Mouse (Mus musculus): ENCODE data around the gene Ank3. TPM values are rescaled to one million over a fixed set of nuclear protein-coding genes. Genes with fewer than 3 reads are reported as not detected.

The Ank3 gene
- polyA plus RNA-seq, 1 experiment from 2014 or later = 60.0 TPM

DNA sequence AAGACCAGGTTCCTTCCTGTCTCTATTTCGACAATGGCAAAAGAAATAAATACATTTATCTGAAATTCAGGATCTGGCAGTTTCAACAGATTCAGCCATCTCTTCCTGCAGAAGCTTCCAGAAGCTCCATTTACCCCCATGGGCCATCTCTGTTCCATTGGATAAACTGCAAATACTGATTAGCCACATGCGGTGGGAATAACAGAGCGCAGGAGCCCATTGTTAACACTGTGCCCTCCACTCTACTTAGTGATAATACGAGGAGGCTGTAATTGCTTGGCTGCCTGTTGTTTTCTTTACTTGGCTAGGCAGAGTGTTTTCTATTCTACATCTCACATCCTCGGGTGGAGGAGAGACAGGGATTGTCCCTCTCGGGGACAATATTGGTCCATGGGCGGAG lies 174.5 kb downstream of the Ank3 start:
- DNase-seq (ENCODE audit: low spot score) (peak; percentile 42), ATAC-seq (no peak)
- Histone ChIP-seq H3K4me1 (ENCODE audit: control insufficient read depth, insufficient read depth, low read length) (peaks cover 39% of the 10 kb centered on the region), H3K4me2 (ENCODE audit: low read length) (0 out of 2 replicates have a peak overlapping the region, but pooled peaks have one; percentile 47), H3K9ac (ENCODE audit: low read length) (no peak overlapping the region), H3K4me3 (ENCODE audit: low read depth, low read length) (no peak overlapping the region), H3K27ac (ENCODE audit: low read depth, low read length) (no peak overlapping the region), H3K36me3 (ENCODE audit: control insufficient read depth, insufficient read depth, low read length) (no peaks in the 10 kb centered on the region), H3K27me3 (replicated peaks; ENCODE audit: control insufficient read depth, insufficient read depth, low read length) (no peaks in the 10 kb centered on the region), H3K9me3 (replicated peaks; ENCODE audit: control insufficient read depth, low read length) (no peaks in the 10 kb centered on the region)
- WGBS = 16% methylated on average over 7 of the region's 7 CpGs

DNA sequence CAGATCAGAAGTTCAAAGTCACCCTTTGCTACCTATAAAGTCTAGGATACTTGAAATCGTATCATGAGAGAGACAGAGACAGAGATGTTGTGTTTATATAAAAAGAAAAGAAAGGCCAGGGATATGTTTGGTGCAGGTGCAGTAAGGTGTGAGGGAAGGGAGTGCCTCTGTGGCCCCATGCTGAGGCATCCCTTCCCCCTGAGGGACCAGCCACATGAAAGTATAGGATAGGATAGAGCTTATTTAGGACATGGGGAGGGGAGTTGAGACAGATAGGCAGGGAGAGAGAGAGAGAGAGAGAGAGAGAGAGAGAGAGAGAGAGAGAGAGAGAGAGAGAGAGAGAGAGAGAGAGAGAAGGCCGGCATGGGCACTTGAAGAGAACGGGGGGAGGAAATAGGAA lies 175.2 kb downstream of the Ank3 start:
- H3K4me1 ChIP-seq (ENCODE audit: control insufficient read depth, insufficient read depth, low read length) = peaks cover 39% of the 10 kb centered on the region
- no peak for ATAC-seq
- WGBS = 9% methylated on average over 3 of the region's 3 CpGs
- no peak for DNase-seq (ENCODE audit: low spot score)
- H3K4me2 ChIP-seq (ENCODE audit: low read length) = peak overlapping the region; percentile 38
- peak overlapping the region; percentile 0; the same call in 1 of the 2 replicates for H3K27ac ChIP-seq (ENCODE audit: low read depth, low read length)
- no peak overlapping the region for H3K4me3 ChIP-seq (ENCODE audit: low read depth, low read length)
- no peaks in the 10 kb centered on the region for H3K27me3 ChIP-seq (replicated peaks; ENCODE audit: control insufficient read depth, insufficient read depth, low read length)
- no peaks in the 10 kb centered on the region for H3K9me3 ChIP-seq (replicated peaks; ENCODE audit: control insufficient read depth, low read length)
- H3K9ac ChIP-seq (ENCODE audit: low read length) = no peak overlapping the region
- H3K36me3 ChIP-seq (ENCODE audit: control insufficient read depth, insufficient read depth, low read length) = no peaks in the 10 kb centered on the region

DNA sequence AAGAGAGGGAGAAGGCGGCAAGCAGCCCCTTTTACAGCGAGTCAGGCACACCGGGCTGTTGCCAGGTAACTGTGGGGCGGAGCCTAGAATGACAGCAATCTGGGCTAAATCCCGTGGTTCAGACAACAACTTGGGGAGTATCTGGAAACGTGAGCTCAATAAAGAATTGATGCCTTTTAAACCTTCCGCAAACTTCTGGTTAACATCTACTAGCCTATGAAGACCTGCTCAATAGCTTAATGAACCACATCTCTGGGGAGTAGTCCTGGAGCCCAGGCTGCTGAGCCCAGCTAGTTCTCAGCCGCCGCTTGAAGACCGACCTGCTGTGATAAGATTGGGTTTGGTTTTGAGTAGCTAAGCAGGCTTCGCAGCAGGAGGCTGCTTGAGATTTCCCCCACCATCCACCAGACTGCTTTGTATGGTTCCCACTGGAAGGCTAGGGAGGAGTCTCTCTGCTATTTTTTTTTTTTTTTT lies 175.7 kb downstream of the Ank3 start:
- H3K4me1 ChIP-seq (ENCODE audit: control insufficient read depth, insufficient read depth, low read length) = peaks cover 39% of the 10 kb centered on the region
- H3K36me3 ChIP-seq (ENCODE audit: control insufficient read depth, insufficient read depth, low read length) = no peaks in the 10 kb centered on the region
- ATAC-seq (peak; percentile 61; the same call in 1 of the 2 replicates), DNase-seq (ENCODE audit: low spot score) (peak; percentile 74)
- WGBS = 3% methylated on average over 11 of the region's 11 CpGs
- no peak overlapping the region for H3K4me3 ChIP-seq (ENCODE audit: low read depth, low read length)
- peak overlapping the region; percentile 0; the same call in 1 of the 2 replicates for H3K27ac ChIP-seq (ENCODE audit: low read depth, low read length)
- H3K9me3 ChIP-seq (replicated peaks; ENCODE audit: control insufficient read depth, low read length) = no peaks in the 10 kb centered on the region
- no peak overlapping the region; the same call in 1 of the 2 replicates for H3K9ac ChIP-seq (ENCODE audit: low read length)
- peak overlapping the region; percentile 38 for H3K4me2 ChIP-seq (ENCODE audit: low read length)
- H3K27me3 ChIP-seq (replicated peaks; ENCODE audit: control insufficient read depth, insufficient read depth, low read length) = no peaks in the 10 kb centered on the region

DNA sequence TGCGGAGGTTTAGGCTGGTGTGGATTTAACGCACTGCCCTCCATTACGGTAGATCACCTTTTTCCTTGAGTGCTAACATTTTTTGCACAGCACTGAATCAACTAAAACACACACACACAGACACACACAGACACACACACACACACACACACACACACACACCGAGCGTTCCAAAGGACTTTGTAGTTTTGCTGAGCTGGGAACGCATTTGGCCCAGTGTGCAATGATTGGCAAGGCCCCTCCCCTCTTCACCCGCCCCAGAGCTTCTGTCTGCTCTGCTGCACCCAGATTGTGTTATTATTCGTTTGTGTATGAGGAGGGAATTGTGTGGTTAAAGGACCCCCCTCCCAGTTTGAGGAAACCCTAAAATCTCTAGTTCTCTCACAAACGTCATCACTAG lies 176.3 kb downstream of the Ank3 start:
- Histone ChIP-seq H3K9ac (ENCODE audit: low read length) (no peak overlapping the region), H3K4me1 (ENCODE audit: control insufficient read depth, insufficient read depth, low read length) (peaks cover 39% of the 10 kb centered on the region), H3K4me2 (ENCODE audit: low read length) (no peak overlapping the region), H3K27me3 (replicated peaks; ENCODE audit: control insufficient read depth, insufficient read depth, low read length) (no peaks in the 10 kb centered on the region), H3K9me3 (replicated peaks; ENCODE audit: control insufficient read depth, low read length) (no peaks in the 10 kb centered on the region), H3K4me3 (ENCODE audit: low read depth, low read length) (no peak overlapping the region), H3K36me3 (ENCODE audit: control insufficient read depth, insufficient read depth, low read length) (no peaks in the 10 kb centered on the region), H3K27ac (ENCODE audit: low read depth, low read length) (no peak overlapping the region)
- peak; percentile 49 for DNase-seq (ENCODE audit: low spot score)
- ATAC-seq = 0 out of 2 replicates have a peak, but pooled peaks have one; percentile 21
- 15% methylated on average over 9 of the region's 9 CpGs for whole genome bisulfite sequencing

- Histone ChIP-seq H3K4me3 (ENCODE audit: low read depth, low read length) (no peak overlapping the region), H3K9me3 (replicated peaks; ENCODE audit: control insufficient read depth, low read length) (no peaks in the 10 kb centered on the region), H3K4me1 (ENCODE audit: control insufficient read depth, insufficient read depth, low read length) (peaks cover 39% of the 10 kb centered on the region), H3K27ac (ENCODE audit: low read depth, low read length) (no peak overlapping the region), H3K9ac (ENCODE audit: low read length) (no peak overlapping the region), H3K36me3 (ENCODE audit: control insufficient read depth, insufficient read depth, low read length) (no peaks in the 10 kb centered on the region), H3K27me3 (replicated peaks; ENCODE audit: control insufficient read depth, insufficient read depth, low read length) (no peaks in the 10 kb centered on the region), H3K4me2 (ENCODE audit: low read length) (no peak overlapping the region)
- no peak for DNase-seq (ENCODE audit: low spot score)
- no peak for ATAC-seq
- WGBS = 69% methylated on average over 6 of the region's 6 CpGs
These were observed 176.9 kb downstream of the Ank3 start for GRCm38 (mm10) chr10:69575451-69575850.

DNA sequence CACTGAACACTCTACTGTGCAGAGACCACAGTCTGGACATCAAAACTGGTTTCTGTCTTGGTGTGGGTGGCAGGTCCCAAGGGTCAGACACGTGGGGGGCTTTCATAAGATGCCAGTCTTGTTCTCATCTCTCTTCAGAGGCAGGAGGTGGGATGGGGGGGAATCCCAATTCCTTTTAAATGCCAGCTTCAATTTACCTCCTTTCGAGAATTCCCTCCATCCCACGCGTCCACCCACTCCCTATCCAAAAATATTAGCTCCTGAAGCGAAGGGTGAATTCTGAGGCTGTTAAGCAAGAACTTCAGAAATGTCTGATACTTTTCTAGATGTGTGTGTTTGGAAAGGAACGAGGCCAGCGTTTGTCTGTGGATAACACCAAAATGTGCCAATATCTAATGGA lies 177.7 kb downstream of the Ank3 start:
- Histone ChIP-seq H3K9me3 (replicated peaks; ENCODE audit: control insufficient read depth, low read length) (no peaks in the 10 kb centered on the region), H3K4me1 (ENCODE audit: control insufficient read depth, insufficient read depth, low read length) (peaks cover 32% of the 10 kb centered on the region), H3K9ac (ENCODE audit: low read length) (no peak overlapping the region), H3K4me2 (ENCODE audit: low read length) (no peak overlapping the region), H3K36me3 (ENCODE audit: control insufficient read depth, insufficient read depth, low read length) (no peaks in the 10 kb centered on the region), H3K27ac (ENCODE audit: low read depth, low read length) (no peak overlapping the region), H3K27me3 (replicated peaks; ENCODE audit: control insufficient read depth, insufficient read depth, low read length) (no peaks in the 10 kb centered on the region), H3K4me3 (ENCODE audit: low read depth, low read length) (no peak overlapping the region)
- 88% methylated on average over 7 of the region's 7 CpGs for WGBS
- no peak for DNase-seq (ENCODE audit: low spot score)
- ATAC-seq = no peak

GRCm38 (mm10) chr10:69577061-69577728 lies 178.6 kb downstream of the Ank3 start:
- Histone ChIP-seq H3K27me3 (replicated peaks; ENCODE audit: control insufficient read depth, insufficient read depth, low read length) (no peaks in the 10 kb centered on the region), H3K9ac (ENCODE audit: low read length) (no peak overlapping the region), H3K9me3 (replicated peaks; ENCODE audit: control insufficient read depth, low read length) (no peaks in the 10 kb centered on the region), H3K36me3 (ENCODE audit: control insufficient read depth, insufficient read depth, low read length) (no peaks in the 10 kb centered on the region), H3K27ac (ENCODE audit: low read depth, low read length) (no peak overlapping the region), H3K4me2 (ENCODE audit: low read length) (no peak overlapping the region), H3K4me3 (ENCODE audit: low read depth, low read length) (no peak overlapping the region), H3K4me1 (ENCODE audit: control insufficient read depth, insufficient read depth, low read length) (peaks cover 23% of the 10 kb centered on the region)
- DNase-seq (ENCODE audit: low spot score) = no peak
- 76% methylated on average over 15 of the region's 15 CpGs for WGBS
- ATAC-seq = no peak

DNA sequence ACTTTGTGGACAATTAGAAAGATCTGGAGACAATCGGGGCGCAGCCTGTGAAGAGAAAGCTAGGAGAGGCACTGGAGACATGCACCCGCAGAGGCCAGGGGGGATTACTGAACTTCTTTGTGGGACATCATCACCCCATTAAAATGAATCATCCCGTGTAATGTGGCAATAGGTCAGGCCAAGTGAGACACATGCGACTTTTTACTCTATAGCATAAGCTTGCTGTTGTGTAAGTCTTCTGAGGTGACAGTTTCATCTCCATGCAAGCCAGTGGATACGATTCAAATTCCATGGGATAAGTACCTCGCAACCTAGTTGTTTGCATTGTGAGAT lies 179.1 kb downstream of the Ank3 start:
- Histone ChIP-seq H3K36me3 (ENCODE audit: control insufficient read depth, insufficient read depth, low read length) (no peaks in the 10 kb centered on the region), H3K4me1 (ENCODE audit: control insufficient read depth, insufficient read depth, low read length) (peaks cover 18% of the 10 kb centered on the region), H3K9me3 (replicated peaks; ENCODE audit: control insufficient read depth, low read length) (no peaks in the 10 kb centered on the region), H3K27me3 (replicated peaks; ENCODE audit: control insufficient read depth, insufficient read depth, low read length) (no peaks in the 10 kb centered on the region), H3K27ac (ENCODE audit: low read depth, low read length) (no peak overlapping the region), H3K4me3 (ENCODE audit: low read depth, low read length) (no peak overlapping the region), H3K9ac (ENCODE audit: low read length) (no peak overlapping the region), H3K4me2 (ENCODE audit: low read length) (no peak overlapping the region)
- DNase-seq (ENCODE audit: low spot score) (no peak), ATAC-seq (no peak)
- 81% methylated on average over 7 of the region's 7 CpGs for WGBS

- ATAC-seq = no peak
- H3K9me3 ChIP-seq (replicated peaks; ENCODE audit: control insufficient read depth, low read length) = no peaks in the 10 kb centered on the region
- WGBS = 70% methylated on average over 12 of the region's 12 CpGs
- no peak overlapping the region for H3K4me2 ChIP-seq (ENCODE audit: low read length)
- no peaks in the 10 kb centered on the region for H3K27me3 ChIP-seq (replicated peaks; ENCODE audit: control insufficient read depth, insufficient read depth, low read length)
- H3K9ac ChIP-seq (ENCODE audit: low read length) = no peak overlapping the region
- H3K27ac ChIP-seq (ENCODE audit: low read depth, low read length) = no peak overlapping the region
- peaks cover 3% of the 10 kb centered on the region for H3K4me1 ChIP-seq (ENCODE audit: control insufficient read depth, insufficient read depth, low read length)
- no peak overlapping the region for H3K4me3 ChIP-seq (ENCODE audit: low read depth, low read length)
- no peak for DNase-seq (ENCODE audit: low spot score)
- H3K36me3 ChIP-seq (ENCODE audit: control insufficient read depth, insufficient read depth, low read length) = no peaks in the 10 kb centered on the region
These were observed 181.0 kb downstream of the Ank3 start for GRCm38 (mm10) chr10:69579585-69579984.

All from forebrain, embryonic 14.5 days (tissue).